Comparison of ENCODE assay signal across 24 mouse cellular contexts in genomic region chr9:42612482-42612991, GRCm38 (mm10).
DNase-seq lines count a peak whose midpoint lies in the region; ATAC-seq and TF ChIP-seq lines count a peak whose summit lies in the region.
"Had no signal": no experiment of that assay in that cellular context is flagged by ENCODE, and none has a peak within 500 bp of the region (broad histone marks: within the 10 kb centered on the region; RNA-seq: fewer than 3 reads in every experiment).

No protein-coding gene starts in this region.

- no peak overlapping the region for H3K4me2 ChIP-seq in forebrain, postnatal 0 days (ENCODE audit: low read depth)
- no peak overlapping the region for H3K4me2 ChIP-seq in forebrain, embryonic 11.5 days (ENCODE audit: low read depth, low read length, severe bottlenecking)
- no peak overlapping the region for H3K4me2 ChIP-seq in lung, embryonic 14.5 days
- H3K4me2 ChIP-seq in midbrain, embryonic 16.5 days (ENCODE audit: low read length), result no peak overlapping the region
- H3K4me2 ChIP-seq in midbrain, embryonic 13.5 days (replicated peaks), result no peak overlapping the region
- H3K4me2 ChIP-seq: embryonic facial prominence, embryonic 15.5 days; heart, embryonic 15.5 days; hindbrain, embryonic 15.5 days; intestine, embryonic 15.5 days; liver, embryonic 15.5 days; neural tube, embryonic 13.5 days had no signal

- H3K9me3 ChIP-seq in forebrain, postnatal 0 days (ENCODE audit: low read length), result no peaks in the 10 kb centered on the region
- no peaks in the 10 kb centered on the region for H3K9me3 ChIP-seq in forebrain, embryonic 11.5 days (ENCODE audit: control insufficient read depth, low read length)
- no peaks in the 10 kb centered on the region for H3K9me3 ChIP-seq in lung, embryonic 14.5 days (ENCODE audit: low read depth, low read length)
- H3K9me3 ChIP-seq in midbrain, embryonic 16.5 days (replicated peaks; ENCODE audit: control insufficient read depth, low read length, poor library complexity, severe bottlenecking), result no peaks in the 10 kb centered on the region
- no peaks in the 10 kb centered on the region for H3K9me3 ChIP-seq in midbrain, embryonic 13.5 days
- H3K9me3 ChIP-seq: embryonic facial prominence, embryonic 15.5 days; forebrain, embryonic 10.5 days; heart, embryonic 15.5 days; hindbrain, embryonic 15.5 days; intestine, embryonic 15.5 days; limb, embryonic 10.5 days; liver, embryonic 15.5 days; neural tube, embryonic 13.5 days had no signal

- 44% methylated on average over 14 of the region's 14 CpGs for WGBS in forebrain, postnatal 0 days
- 73% methylated on average over 14 of the region's 14 CpGs for WGBS in forebrain, embryonic 11.5 days
- WGBS in lung, embryonic 14.5 days, result 51% methylated on average over 14 of the region's 14 CpGs
- 54% methylated on average over 14 of the region's 14 CpGs for WGBS in midbrain, embryonic 16.5 days
- WGBS in midbrain, embryonic 13.5 days, result 66% methylated on average over 14 of the region's 14 CpGs

- no peak overlapping the region for H3K4me3 ChIP-seq in forebrain, postnatal 0 days (ENCODE audit: low read depth, low read length)
- H3K4me3 ChIP-seq in forebrain, embryonic 11.5 days (ENCODE audit: low read depth, low read length), result no peak overlapping the region
- H3K4me3 ChIP-seq in lung, embryonic 14.5 days (ENCODE audit: low read depth, low read length), result no peak overlapping the region
- no peak overlapping the region for H3K4me3 ChIP-seq in midbrain, embryonic 16.5 days (ENCODE audit: low read depth, low read length)
- H3K4me3 ChIP-seq in midbrain, embryonic 13.5 days (replicated peaks), result no peak overlapping the region
- H3K4me3 ChIP-seq: embryonic facial prominence, embryonic 15.5 days; forebrain, embryonic 10.5 days; gastrocnemius, adult 2 months; heart, embryonic 15.5 days; hindbrain, embryonic 15.5 days; intestine, embryonic 15.5 days; limb, embryonic 10.5 days; liver, embryonic 15.5 days; myocyte; neural tube, embryonic 13.5 days had no signal

- DNase-seq in forebrain, postnatal 0 days, result peak; percentile 47
- DNase-seq in forebrain, embryonic 11.5 days (ENCODE audit: low spot score), result no peak
- peak; percentile 6 for DNase-seq in lung, embryonic 14.5 days
- DNase-seq in lung, postnatal 25 days (ENCODE audit: low spot score), result no peak
- no peak for DNase-seq in MN1 (ENCODE audit: low spot score)
- DNase-seq: adrenal gland, adult 2 months; cerebellum, adult 8-10 months; gastrocnemius, adult 2 months; heart, postnatal 36 days; kidney, adult 9 months; kidney, postnatal 25 days; liver had no signal

- no peaks in the 10 kb centered on the region for H3K27me3 ChIP-seq in forebrain, postnatal 0 days (ENCODE audit: insufficient read depth, low read length)
- H3K27me3 ChIP-seq in forebrain, embryonic 11.5 days (ENCODE audit: control insufficient read depth, insufficient read depth, low read length), result no peaks in the 10 kb centered on the region
- no peaks in the 10 kb centered on the region for H3K27me3 ChIP-seq in lung, embryonic 14.5 days (ENCODE audit: insufficient read depth, low read length)
- no peaks in the 10 kb centered on the region for H3K27me3 ChIP-seq in midbrain, embryonic 16.5 days (ENCODE audit: control insufficient read depth, insufficient read depth, low read depth, low read length)
- no peaks in the 10 kb centered on the region; the same call in 1 of the 2 replicates for H3K27me3 ChIP-seq in midbrain, embryonic 13.5 days
- H3K27me3 ChIP-seq: embryonic facial prominence, embryonic 15.5 days; hindbrain, embryonic 15.5 days; intestine, embryonic 15.5 days; liver, embryonic 15.5 days; neural tube, embryonic 13.5 days had no signal

- no peak for TF ChIP-seq CTCF in forebrain, postnatal 0 days (IDR thresholded peaks at IDR 0.05; ENCODE audit: low read depth)
- TF ChIP-seq CTCF in lung, embryonic 14.5 days (IDR thresholded peaks at IDR 0.05; ENCODE audit: low read depth), result no peak

- H3K27ac ChIP-seq in forebrain, postnatal 0 days (ENCODE audit: low read depth, low read length), result no peak overlapping the region
- H3K27ac ChIP-seq in forebrain, embryonic 11.5 days (ENCODE audit: low read depth, low read length), result no peak overlapping the region
- H3K27ac ChIP-seq in lung, embryonic 14.5 days (ENCODE audit: low read depth), result no peak overlapping the region
- 0 out of 2 replicates have a peak overlapping the region, but pooled peaks have one; percentile 25 for H3K27ac ChIP-seq in midbrain, embryonic 16.5 days (ENCODE audit: low read length)
- no peak overlapping the region for H3K27ac ChIP-seq in midbrain, embryonic 13.5 days
- H3K27ac ChIP-seq: embryonic facial prominence, embryonic 15.5 days; forebrain, embryonic 10.5 days; gastrocnemius, adult 2 months; heart, embryonic 15.5 days; hindbrain, embryonic 15.5 days; intestine, embryonic 15.5 days; limb, embryonic 10.5 days; liver, embryonic 15.5 days; macrophage; neural tube, embryonic 13.5 days had no signal

- H3K36me3 ChIP-seq in forebrain, postnatal 0 days (ENCODE audit: insufficient read depth), result no peaks in the 10 kb centered on the region
- H3K36me3 ChIP-seq in forebrain, embryonic 11.5 days (ENCODE audit: control insufficient read depth, insufficient read depth, low read length), result no peaks in the 10 kb centered on the region
- no peaks in the 10 kb centered on the region for H3K36me3 ChIP-seq in lung, embryonic 14.5 days (ENCODE audit: insufficient read depth)
- H3K36me3 ChIP-seq in midbrain, embryonic 16.5 days (ENCODE audit: control insufficient read depth, insufficient read depth, low read length), result no peaks in the 10 kb centered on the region
- H3K36me3 ChIP-seq in midbrain, embryonic 13.5 days, result no peaks in the 10 kb centered on the region
- H3K36me3 ChIP-seq: embryonic facial prominence, embryonic 15.5 days; forebrain, embryonic 10.5 days; heart, embryonic 15.5 days; hindbrain, embryonic 15.5 days; intestine, embryonic 15.5 days; limb, embryonic 10.5 days; liver, embryonic 15.5 days; neural tube, embryonic 13.5 days had no signal

- ATAC-seq in forebrain, postnatal 0 days, result peak; percentile 20; the same call in 1 of the 2 replicates
- no peak for ATAC-seq in forebrain, embryonic 11.5 days (replicated peaks; ENCODE audit: low FRiP score)
- no peak for ATAC-seq in lung, embryonic 14.5 days (ENCODE audit: insufficient read depth)
- ATAC-seq in midbrain, embryonic 16.5 days, result no peak
- ATAC-seq in midbrain, embryonic 13.5 days, result no peak
- ATAC-seq: intestine, embryonic 15.5 days had no signal

- H3K9ac ChIP-seq in forebrain, postnatal 0 days, result no peak overlapping the region; the same call in 1 of the 2 replicates
- H3K9ac ChIP-seq in forebrain, embryonic 11.5 days (ENCODE audit: low read length), result no peak overlapping the region
- H3K9ac ChIP-seq in lung, embryonic 14.5 days, result no peak overlapping the region
- no peak overlapping the region for H3K9ac ChIP-seq in midbrain, embryonic 16.5 days (ENCODE audit: low read depth, low read length)
- no peak overlapping the region for H3K9ac ChIP-seq in midbrain, embryonic 13.5 days (replicated peaks)
- H3K9ac ChIP-seq: embryonic facial prominence, embryonic 15.5 days; heart, embryonic 15.5 days; hindbrain, embryonic 15.5 days; intestine, embryonic 15.5 days; liver, embryonic 15.5 days; neural tube, embryonic 13.5 days had no signal

- peaks cover 12% of the 10 kb centered on the region; the same call in 1 of the 2 replicates for H3K4me1 ChIP-seq in forebrain, postnatal 0 days (ENCODE audit: insufficient read depth)
- H3K4me1 ChIP-seq in forebrain, embryonic 11.5 days (replicated peaks; ENCODE audit: control insufficient read depth, insufficient read depth, low read length), result no peaks in the 10 kb centered on the region
- peaks cover 5% of the 10 kb centered on the region; the same call in 1 of the 2 replicates for H3K4me1 ChIP-seq in lung, embryonic 14.5 days (ENCODE audit: insufficient read depth)
- peaks cover 16% of the 10 kb centered on the region for H3K4me1 ChIP-seq in midbrain, embryonic 16.5 days (ENCODE audit: control insufficient read depth, insufficient read depth, low read length)
- peaks cover 31% of the 10 kb centered on the region for H3K4me1 ChIP-seq in midbrain, embryonic 13.5 days (replicated peaks)
- H3K4me1 ChIP-seq: liver, embryonic 15.5 days had no signal

Comparison
In these comparisons a context has a peak if more than half of its experiments do, and no peak if none do; other contexts are left out.
1. DNase-seq: peak in forebrain, postnatal 0 days (single experiment) and lung, embryonic 14.5 days (single experiment); none in forebrain, embryonic 11.5 days (single experiment), lung, postnatal 25 days (single experiment) and MN1 (single experiment).